Mouse (Mus musculus): ENCODE measurements around the gene Bmp10.
A peak's percentile ranks its signal among the peaks of the same experiment; 100 is the strongest.

The Bmp10 gene

DNA sequence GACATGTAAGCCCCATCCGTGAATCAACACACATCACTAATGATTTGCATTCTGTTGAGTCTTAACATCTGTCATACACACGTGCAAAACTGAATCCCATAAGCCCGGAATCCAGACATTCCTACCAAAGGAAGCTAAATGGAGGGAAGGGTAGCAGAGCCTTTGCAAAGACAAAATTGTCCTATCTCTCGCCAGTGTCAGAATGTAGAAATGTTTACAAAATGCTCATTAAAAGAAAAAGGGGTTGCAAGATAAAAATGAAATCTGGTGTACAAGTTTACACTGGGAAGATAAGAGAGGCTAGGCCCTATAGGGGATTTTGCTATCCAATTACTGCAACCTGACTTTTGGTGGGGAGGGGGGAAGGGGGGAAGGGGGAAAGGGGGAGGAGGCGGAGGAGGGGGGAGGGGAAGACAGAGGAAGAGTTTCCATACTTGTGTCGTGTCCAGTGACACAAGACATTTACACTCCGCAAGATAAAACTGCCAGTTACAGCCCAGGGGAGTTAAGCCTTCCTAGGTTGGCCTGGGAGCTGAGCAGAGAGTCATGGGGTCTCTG, at the start of gene Bmp10:
Gene Bmp10, plus strand, starts transcription at position 508 of the 558 bp plus-strand sequence.
- DNase-seq (ENCODE audit: low read depth, low spot score) = no peak

- no peak for DNase-seq (ENCODE audit: low read depth, low spot score)
Observed at GRCm38 (mm10) chr6:87383926-87384691, 44.7 kb upstream of the Bmp10 start.

GRCm38 (mm10) chr6:87384761-87385160, 44.0 kb upstream of the Bmp10 start:
- no peak for DNase-seq (ENCODE audit: low read depth, low spot score)

DNA sequence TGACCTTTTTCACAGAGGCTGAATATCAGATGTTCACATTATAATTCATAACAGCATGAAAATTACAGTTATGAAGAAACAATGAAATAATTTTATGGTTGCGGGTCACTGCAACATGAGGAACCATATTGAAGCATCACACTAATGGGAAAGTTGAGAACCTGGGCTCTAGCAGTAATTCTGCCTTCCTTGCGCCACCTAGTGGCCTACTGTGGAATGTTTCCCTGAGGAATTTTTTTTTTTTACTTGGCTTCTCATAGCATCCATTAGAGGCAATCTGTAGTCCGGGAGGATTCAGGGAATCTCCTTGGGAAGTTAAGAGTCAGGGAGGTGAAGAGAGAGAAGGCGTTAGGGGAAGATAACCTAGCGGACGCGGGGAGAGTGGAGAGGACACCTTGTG, 42.6 kb upstream of the Bmp10 start:
- DNase-seq (ENCODE audit: low read depth, low spot score) = peak; percentile 59

GRCm38 (mm10) chr6:87386681-87387080, 42.1 kb upstream of the Bmp10 start:
- no peak for DNase-seq (ENCODE audit: low read depth, low spot score)

- DNase-seq (ENCODE audit: low read depth, low spot score) = no peak
Observed at GRCm38 (mm10) chr6:87388877-87389276, 39.9 kb upstream of the Bmp10 start, which contains the start of gene Gkn3. Gene Gkn3 (minus strand): TSS chr6:87388935.

DNA sequence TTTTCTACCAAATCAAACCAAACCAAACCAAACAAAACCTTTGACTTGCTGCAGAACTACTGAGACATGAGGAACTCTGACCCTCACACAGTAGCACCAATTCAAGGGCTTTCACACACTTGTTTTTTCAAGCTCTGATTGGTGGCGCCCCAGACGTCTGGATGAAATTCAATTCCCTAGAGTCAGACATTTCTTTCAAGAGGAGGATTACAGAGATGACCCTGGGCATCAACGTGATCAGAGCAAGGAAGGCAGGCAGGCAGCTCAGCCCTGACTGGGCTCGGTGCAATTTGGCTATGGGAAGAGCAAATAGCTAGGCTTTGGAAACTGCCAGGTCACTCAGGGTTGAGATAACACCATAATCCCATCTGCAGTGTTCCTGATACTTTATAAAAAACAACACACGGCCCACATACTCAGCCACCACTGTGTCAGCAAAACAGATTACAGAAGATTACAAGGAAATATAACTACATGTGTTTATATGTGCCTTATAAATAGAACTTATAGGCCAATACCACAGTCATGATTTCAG, 39.3 kb upstream of the Bmp10 start:
- no peak for DNase-seq (ENCODE audit: low read depth, low spot score)

GRCm38 (mm10) chr6:87393466-87394205, 35.2 kb upstream of the Bmp10 start:
- DNase-seq (ENCODE audit: low read depth, low spot score) = no peak

DNA sequence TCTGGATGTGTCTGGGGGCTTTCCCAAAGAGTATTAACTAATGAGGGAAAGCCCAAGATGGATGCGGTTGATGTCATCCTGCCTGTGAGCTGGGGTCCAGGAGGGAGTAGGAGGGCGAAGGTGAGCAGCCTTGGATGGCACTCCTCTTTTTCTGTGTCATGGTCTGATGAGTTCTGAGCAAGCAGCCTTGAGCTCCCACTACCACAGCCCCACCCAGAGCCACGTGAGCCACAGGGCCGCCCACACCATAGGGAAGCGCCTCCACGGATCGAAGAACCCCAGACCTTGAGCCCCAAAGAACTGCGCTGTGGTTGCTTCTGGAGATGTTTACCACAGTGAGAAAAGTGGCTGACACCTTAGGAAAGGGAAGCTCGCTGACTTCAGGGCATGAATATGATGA, 34.0 kb upstream of the Bmp10 start:
- DNase-seq (ENCODE audit: low read depth, low spot score) = no peak

GRCm38 (mm10) chr6:87399137-87399536, 29.7 kb upstream of the Bmp10 start:
- DNase-seq (ENCODE audit: low read depth, low spot score) = peak; percentile 47

GRCm38 (mm10) chr6:87399886-87400566, 28.8 kb upstream of the Bmp10 start:
- DNase-seq (ENCODE audit: low read depth, low spot score) = no peak

DNA sequence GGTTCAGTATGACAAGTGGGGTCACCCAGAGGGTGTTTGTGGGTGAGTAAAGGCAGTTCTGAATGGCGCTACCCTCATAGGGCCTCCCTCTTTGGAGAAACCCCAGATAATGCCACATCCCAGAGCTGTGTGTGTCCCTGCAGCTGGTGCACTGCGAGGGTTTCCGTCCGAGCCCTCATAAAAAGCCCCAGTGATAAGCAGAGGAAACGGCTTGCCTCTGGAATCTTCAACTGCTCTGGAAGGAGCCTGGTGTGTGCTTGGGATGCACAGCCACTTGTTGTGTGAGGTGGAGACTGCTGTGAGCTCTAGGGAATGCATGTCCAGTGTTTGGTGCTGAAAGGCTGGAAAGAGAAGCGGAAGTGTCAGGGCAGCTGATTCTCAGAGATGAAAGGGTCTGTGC, 27.3 kb upstream of the Bmp10 start:
- DNase-seq (ENCODE audit: low read depth, low spot score) = no peak

DNA sequence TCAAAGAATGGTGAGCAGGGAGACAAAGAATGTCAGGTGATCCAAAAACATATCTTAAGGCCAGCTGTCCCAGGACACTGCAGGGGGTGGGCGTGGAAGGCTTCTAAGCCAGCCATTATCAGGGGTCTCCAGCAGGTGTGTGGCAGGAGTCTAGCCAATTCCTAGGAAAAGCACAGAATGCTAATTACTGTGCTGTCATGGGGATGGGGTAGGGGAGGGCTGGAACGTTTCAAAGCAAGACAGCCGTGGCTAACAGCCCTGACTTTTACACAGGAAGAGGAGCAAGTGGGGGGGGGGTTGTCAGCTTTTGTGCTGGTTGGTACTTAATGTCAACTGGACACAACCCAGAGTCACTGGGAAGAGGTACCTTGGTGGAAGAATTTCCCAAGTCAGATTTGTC, 16.8 kb upstream of the Bmp10 start:
- no peak for DNase-seq (ENCODE audit: low read depth, low spot score)

GRCm38 (mm10) chr6:87422304-87422703, 6.5 kb upstream of the Bmp10 start:
- no peak for DNase-seq (ENCODE audit: low read depth, low spot score)

DNA sequence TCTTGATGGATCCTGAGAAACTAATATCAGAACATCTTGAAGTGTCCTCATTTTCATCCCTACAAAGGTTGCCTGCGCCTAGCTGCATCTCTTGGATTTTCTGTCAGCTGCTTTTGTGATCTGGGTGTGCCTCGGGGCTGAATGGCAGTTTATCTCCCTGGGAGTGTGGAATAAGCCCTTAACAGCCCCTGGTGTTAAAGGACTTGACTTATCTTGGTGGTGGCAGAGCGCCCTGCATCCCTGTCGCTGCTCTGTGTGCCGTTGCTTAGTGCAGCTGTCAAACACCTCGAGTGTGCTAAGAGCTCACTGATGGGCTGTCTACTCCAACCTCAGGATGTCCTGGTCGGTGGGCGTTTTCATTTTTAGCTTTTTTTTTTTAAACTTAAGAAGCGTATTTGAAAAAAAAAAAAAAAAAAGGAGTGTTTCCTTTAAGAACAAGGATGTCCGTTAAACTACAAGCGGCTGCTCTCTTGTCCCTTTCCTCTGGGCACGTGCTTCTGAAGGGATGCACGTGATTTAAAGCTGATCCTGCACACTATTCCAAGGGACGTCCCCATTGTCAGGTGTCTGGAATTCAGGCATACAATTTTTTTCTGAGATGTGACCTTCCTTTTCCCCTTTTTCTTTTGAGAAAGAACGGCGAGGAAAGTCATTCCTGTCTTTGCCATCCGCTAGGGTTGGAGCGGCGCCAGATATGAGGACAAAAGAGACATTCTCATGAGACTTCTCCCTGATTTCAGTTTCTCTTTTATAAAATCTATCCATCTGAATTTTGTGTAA, 4.6 kb upstream of the Bmp10 start:
- no peak for DNase-seq (ENCODE audit: low read depth, low spot score)

GRCm38 (mm10) chr6:87426954-87427353, 1.8 kb upstream of the Bmp10 start:
- no peak for DNase-seq (ENCODE audit: low read depth, low spot score)

DNA sequence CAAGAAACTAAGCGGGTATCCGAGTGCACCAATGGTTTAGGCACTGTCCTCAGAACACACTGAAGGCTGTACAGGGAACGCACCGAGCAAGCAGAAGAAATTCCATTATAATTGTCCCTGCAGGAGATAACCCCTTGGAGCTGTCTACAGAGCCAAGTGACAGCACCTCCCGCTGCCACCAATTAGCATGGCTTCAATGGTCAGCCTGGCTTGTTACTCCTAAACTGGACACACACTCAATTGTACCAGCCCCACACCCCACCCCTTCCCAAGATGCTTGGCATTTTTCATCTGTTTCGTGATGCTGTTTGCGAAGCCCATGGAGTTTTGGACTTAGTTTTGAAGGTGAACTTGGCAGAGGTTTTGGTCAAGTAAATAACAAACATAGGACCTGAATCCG, 1.2 kb upstream of the Bmp10 start:
- DNase-seq (ENCODE audit: low read depth, low spot score) = no peak

DNA sequence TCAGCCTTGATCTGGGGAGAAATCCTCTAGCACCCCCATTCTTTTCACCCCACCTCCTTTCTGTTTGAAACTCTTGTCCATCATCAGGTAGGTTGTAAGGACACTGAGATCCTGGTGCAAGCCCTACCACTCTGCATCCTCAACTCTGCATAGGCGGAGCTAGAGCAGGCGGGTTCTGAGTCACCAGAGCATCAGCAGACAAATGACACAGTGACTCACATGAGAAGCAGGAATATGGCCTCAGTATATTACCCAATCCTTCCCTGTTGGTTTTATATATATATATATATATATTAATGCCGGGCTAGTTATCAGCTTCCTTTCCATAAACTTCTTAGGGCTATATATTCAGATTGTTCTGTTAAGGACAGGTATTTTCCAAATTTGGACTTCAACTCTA, 7.0 kb downstream of the Bmp10 start:
- DNase-seq (ENCODE audit: low read depth, low spot score) = no peak

GRCm38 (mm10) chr6:87436745-87437144, 8.0 kb downstream of the Bmp10 start:
- no peak for DNase-seq (ENCODE audit: low read depth, low spot score)

DNA sequence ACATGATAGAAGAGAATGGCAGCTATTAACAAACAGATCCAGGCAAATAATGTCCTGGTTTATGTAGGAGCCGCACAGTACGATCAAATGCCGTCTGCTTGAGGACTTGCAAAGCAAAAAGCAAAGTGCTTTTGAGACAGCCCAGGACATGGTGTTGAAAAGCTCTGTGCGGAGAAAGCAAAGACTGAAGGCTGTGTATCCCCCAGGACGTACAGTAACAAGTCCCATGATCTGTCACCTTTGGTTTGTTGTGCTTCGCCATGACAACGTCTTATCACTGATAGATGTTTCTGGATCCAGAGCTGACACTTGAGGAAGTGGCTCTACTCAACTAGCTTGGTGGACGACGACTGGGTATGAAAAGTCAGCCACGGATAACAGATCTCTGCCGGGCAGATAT, 14.5 kb downstream of the Bmp10 start:
- no peak for DNase-seq (ENCODE audit: low read depth, low spot score)

- no peak for DNase-seq (ENCODE audit: low read depth, low spot score)
Observed at GRCm38 (mm10) chr6:87445222-87445621, 16.4 kb downstream of the Bmp10 start.
